Mouse (Mus musculus): Measurements from ENCODE around the gene Fcnb. TPM values are rescaled to one million over a fixed set of nuclear protein-coding genes. Genes with fewer than 3 reads are reported as not detected.
A peak's percentile ranks its signal among the peaks of the same experiment; 100 is the strongest.

Gene Fcnb
- polyA plus RNA-seq, 1 experiment from 2014 or later = not detected

DNA sequence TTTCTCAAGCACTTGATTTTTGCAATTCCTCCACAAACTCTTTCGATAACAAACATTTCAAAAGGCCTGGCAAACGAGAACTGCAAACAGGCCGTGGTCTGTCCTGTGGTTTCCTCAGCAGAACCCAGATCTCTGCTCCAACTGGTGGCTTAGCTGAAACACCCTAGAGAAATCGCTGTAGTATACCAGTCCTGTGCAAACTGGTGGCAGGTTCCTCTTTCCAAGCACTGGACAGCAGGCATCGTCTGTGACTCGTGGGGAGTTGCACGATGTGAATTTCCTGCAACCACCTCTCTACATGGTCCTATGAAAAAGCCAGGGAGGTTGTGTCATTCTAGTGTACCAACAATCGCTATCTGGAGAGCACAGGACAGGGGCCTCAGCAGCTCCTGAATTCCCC lies 7.4 kb upstream of the Fcnb start:
- no peak overlapping the region for H3K9ac ChIP-seq (ENCODE audit: low read depth, low read length)
- no peaks in the 10 kb centered on the region for H3K27me3 ChIP-seq (ENCODE audit: control insufficient read depth, insufficient read depth, low read depth, low read length)
- no peak overlapping the region for H3K27ac ChIP-seq (ENCODE audit: low read length)
- no peaks in the 10 kb centered on the region for H3K36me3 ChIP-seq (ENCODE audit: control insufficient read depth, insufficient read depth, low read length)
- WGBS = 88% methylated on average over 8 of the region's 8 CpGs
- no peak for ATAC-seq
- no peaks in the 10 kb centered on the region for H3K9me3 ChIP-seq (replicated peaks; ENCODE audit: control insufficient read depth, low read length, poor library complexity, severe bottlenecking)
- H3K4me1 ChIP-seq (ENCODE audit: control insufficient read depth, insufficient read depth, low read length) = peaks cover 19% of the 10 kb centered on the region
- H3K4me2 ChIP-seq (ENCODE audit: low read length) = no peak overlapping the region
- no peak overlapping the region for H3K4me3 ChIP-seq (ENCODE audit: low read depth, low read length)

DNA sequence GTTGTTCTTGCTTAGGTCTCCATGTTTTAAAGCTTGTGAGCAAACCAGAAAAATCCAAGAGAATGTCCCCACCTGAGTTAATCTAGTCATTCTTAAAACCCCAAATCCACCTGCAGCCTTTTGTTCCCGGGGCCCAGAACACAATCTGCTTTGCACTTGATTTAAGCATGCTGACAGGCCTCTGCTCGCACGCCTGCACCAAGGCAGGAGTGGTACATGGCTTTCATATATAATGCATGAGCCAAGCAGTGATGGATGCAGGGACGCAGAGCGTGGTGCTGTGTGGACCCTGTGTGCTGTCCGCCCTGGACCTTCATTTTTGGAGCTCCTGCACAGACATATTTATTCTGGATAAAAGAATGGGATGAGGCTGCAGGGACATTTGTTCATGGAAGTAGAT lies 6.4 kb upstream of the Fcnb start:
- ATAC-seq = peak; percentile 88
- H3K4me2 ChIP-seq (ENCODE audit: low read length) = no peak overlapping the region
- peaks cover 19% of the 10 kb centered on the region for H3K4me1 ChIP-seq (ENCODE audit: control insufficient read depth, insufficient read depth, low read length)
- no peaks in the 10 kb centered on the region for H3K27me3 ChIP-seq (ENCODE audit: control insufficient read depth, insufficient read depth, low read depth, low read length)
- H3K9ac ChIP-seq (ENCODE audit: low read depth, low read length) = no peak overlapping the region
- H3K27ac ChIP-seq (ENCODE audit: low read length) = peak overlapping the region; percentile 72
- 37% methylated on average over 6 of the region's 6 CpGs for WGBS
- no peaks in the 10 kb centered on the region for H3K36me3 ChIP-seq (ENCODE audit: control insufficient read depth, insufficient read depth, low read length)
- no peak overlapping the region for H3K4me3 ChIP-seq (ENCODE audit: low read depth, low read length)
- no peaks in the 10 kb centered on the region for H3K9me3 ChIP-seq (replicated peaks; ENCODE audit: control insufficient read depth, low read length, poor library complexity, severe bottlenecking)

DNA sequence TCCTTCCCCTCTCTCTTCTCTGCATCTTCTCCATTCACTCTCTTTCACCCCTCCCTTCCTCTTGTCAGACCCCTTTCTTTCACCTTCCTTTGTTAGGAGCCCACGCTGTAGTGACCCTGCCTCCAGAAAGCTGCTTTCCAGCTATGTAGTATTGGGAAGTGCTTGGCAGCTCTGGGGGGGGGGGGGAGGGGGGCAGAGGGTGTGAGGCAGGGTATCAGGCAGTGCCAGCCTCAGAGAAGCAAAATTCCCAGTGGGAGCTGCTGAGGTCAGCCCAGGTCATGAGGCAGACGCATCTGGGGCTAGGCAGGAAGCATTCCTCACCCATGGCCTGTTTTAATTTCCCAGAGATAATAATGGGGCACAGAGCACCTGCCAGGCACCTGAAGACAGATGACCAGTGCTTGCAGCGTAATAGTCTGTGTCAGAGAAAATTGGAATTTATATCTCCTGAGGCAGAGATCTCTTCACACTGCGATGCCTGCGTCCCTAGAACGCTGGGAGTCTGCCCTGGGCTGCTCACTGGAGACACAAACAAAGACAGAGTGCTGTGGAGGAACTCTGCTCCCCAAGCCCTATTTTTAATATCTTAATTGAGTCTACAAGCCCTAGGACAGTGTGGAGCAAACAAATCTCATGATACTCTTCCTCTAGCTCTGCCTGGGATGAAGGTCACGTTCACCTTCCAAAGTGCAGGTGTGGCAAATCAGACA lies 5.8 kb upstream of the Fcnb start:
- ATAC-seq = peak; percentile 77
- Histone ChIP-seq H3K27me3 (ENCODE audit: control insufficient read depth, insufficient read depth, low read depth, low read length) (no peaks in the 10 kb centered on the region), H3K9ac (ENCODE audit: low read depth, low read length) (no peak overlapping the region), H3K36me3 (ENCODE audit: control insufficient read depth, insufficient read depth, low read length) (no peaks in the 10 kb centered on the region), H3K4me1 (ENCODE audit: control insufficient read depth, insufficient read depth, low read length) (peaks cover 19% of the 10 kb centered on the region), H3K9me3 (replicated peaks; ENCODE audit: control insufficient read depth, low read length, poor library complexity, severe bottlenecking) (no peaks in the 10 kb centered on the region), H3K4me3 (ENCODE audit: low read depth, low read length) (no peak overlapping the region), H3K4me2 (ENCODE audit: low read length) (no peak overlapping the region), H3K27ac (ENCODE audit: low read length) (peak overlapping the region; percentile 72)
- WGBS = 35% methylated on average over 7 of the region's 7 CpGs

DNA sequence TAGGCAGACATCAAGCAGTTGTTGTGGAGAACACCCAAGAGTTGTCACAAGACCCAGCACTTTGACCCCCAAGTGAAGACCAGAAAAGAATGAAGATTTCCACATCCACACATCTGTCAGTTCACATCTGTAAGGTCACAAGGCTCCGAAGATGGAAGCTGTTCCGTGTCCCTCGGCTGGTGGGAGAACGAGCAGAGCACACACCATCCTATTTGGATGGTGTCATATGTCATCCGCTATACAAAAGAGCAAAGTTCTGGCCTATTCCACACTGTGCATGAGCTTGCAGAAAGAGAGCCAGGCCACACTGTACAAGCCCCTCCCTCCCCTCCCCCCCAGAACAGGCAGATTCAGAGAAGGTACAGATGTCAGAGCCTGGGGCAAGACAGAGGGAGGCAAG lies 4.4 kb upstream of the Fcnb start:
- 76% methylated on average over 5 of the region's 5 CpGs for WGBS
- no peaks in the 10 kb centered on the region for H3K9me3 ChIP-seq (replicated peaks; ENCODE audit: control insufficient read depth, low read length, poor library complexity, severe bottlenecking)
- no peak overlapping the region for H3K4me3 ChIP-seq (ENCODE audit: low read depth, low read length)
- no peaks in the 10 kb centered on the region for H3K36me3 ChIP-seq (ENCODE audit: control insufficient read depth, insufficient read depth, low read length)
- H3K9ac ChIP-seq (ENCODE audit: low read depth, low read length) = no peak overlapping the region
- peaks cover 19% of the 10 kb centered on the region for H3K4me1 ChIP-seq (ENCODE audit: control insufficient read depth, insufficient read depth, low read length)
- no peak overlapping the region for H3K4me2 ChIP-seq (ENCODE audit: low read length)
- H3K27ac ChIP-seq (ENCODE audit: low read length) = no peak overlapping the region
- H3K27me3 ChIP-seq (ENCODE audit: control insufficient read depth, insufficient read depth, low read depth, low read length) = no peaks in the 10 kb centered on the region
- ATAC-seq = 0 out of 2 replicates have a peak, but pooled peaks have one; percentile 40

DNA sequence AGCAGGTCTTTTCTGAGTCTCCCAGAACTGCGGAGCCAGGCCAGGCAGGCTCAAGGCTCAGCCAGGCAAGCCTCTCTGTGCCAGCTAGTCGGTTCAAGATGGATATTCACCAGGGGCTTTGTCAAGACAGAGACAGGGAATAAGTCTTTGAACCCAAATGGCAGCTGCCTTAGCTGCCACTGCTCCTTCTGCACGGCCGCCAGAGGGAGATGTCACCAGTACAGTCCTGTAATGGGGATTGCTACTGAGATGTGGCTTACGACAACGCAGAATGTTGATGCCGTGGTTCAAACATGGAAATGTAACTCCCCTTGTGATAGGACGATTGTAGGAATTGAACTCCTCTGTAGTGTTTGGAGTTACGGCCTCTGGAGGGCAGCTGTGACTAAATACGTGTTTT lies 1.4 kb upstream of the Fcnb start:
- Histone ChIP-seq H3K36me3 (ENCODE audit: control insufficient read depth, insufficient read depth, low read length) (no peaks in the 10 kb centered on the region), H3K9me3 (replicated peaks; ENCODE audit: control insufficient read depth, low read length, poor library complexity, severe bottlenecking) (no peaks in the 10 kb centered on the region), H3K4me1 (ENCODE audit: control insufficient read depth, insufficient read depth, low read length) (peaks cover 14% of the 10 kb centered on the region), H3K4me2 (ENCODE audit: low read length) (no peak overlapping the region), H3K4me3 (ENCODE audit: low read depth, low read length) (no peak overlapping the region), H3K27ac (ENCODE audit: low read length) (no peak overlapping the region), H3K9ac (ENCODE audit: low read depth, low read length) (no peak overlapping the region), H3K27me3 (ENCODE audit: control insufficient read depth, insufficient read depth, low read depth, low read length) (no peaks in the 10 kb centered on the region)
- 79% methylated on average over 10 of the region's 10 CpGs for WGBS
- ATAC-seq = no peak

DNA sequence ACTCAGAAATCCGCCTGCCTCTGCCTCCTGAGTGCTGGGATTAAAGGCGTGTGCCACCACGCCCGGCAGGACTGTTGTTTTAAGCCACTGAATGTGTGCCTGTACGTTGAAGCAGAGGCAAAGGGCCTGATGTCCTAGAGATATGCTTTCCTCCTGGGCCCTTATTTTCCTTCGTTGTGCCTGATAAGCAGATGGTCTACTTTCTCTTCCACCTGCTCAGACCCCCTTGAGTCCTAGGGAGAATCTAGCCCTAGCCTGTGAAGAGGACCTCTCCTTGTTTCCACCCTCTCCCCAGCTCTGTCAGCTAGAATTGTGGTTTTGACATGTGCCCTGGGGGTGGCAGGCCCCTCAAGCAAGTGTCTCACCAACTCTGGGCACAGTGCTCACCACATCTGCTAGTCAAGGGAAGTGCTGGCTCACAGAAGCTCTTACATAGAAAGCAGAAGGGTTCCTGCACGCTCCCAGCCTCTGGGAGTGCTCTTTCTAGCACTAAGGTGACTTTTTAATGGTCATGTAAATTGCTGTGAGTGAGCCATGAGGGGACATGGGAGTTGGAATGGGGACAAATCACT lies 9.0 kb downstream of the Fcnb start:
- no peaks in the 10 kb centered on the region for H3K36me3 ChIP-seq (ENCODE audit: control insufficient read depth, insufficient read depth, low read length)
- no peaks in the 10 kb centered on the region for H3K9me3 ChIP-seq (replicated peaks; ENCODE audit: control insufficient read depth, low read length, poor library complexity, severe bottlenecking)
- 85% methylated on average over 7 of the region's 7 CpGs for WGBS
- H3K27me3 ChIP-seq (ENCODE audit: control insufficient read depth, insufficient read depth, low read depth, low read length) = no peaks in the 10 kb centered on the region
- H3K4me3 ChIP-seq (ENCODE audit: low read depth, low read length) = no peak overlapping the region
- H3K9ac ChIP-seq (ENCODE audit: low read depth, low read length) = no peak overlapping the region
- no peak overlapping the region for H3K4me2 ChIP-seq (ENCODE audit: low read length)
- no peaks in the 10 kb centered on the region for H3K4me1 ChIP-seq (ENCODE audit: control insufficient read depth, insufficient read depth, low read length)
- ATAC-seq = no peak
- H3K27ac ChIP-seq (ENCODE audit: low read length) = no peak overlapping the region

DNA sequence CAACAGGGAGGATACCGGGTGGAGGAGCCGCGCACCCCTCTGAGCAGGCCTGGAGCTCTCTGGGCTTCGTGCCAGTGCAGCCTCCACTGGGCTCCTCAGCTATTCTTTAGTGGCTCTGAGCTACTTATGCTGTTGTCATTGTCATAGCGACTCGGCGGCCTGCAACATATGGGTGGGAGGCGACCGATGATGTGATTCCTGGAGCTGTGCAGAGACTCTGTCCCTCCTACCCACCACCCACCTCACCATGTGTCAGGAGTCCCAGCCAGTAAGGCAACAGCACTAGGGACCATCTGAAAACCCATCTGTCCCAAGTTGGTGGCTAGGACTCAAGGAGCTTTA lies 16.2 kb downstream of the Fcnb start:
- Histone ChIP-seq H3K27ac (ENCODE audit: low read length) (no peak overlapping the region), H3K9me3 (replicated peaks; ENCODE audit: control insufficient read depth, low read length, poor library complexity, severe bottlenecking) (no peaks in the 10 kb centered on the region), H3K4me2 (ENCODE audit: low read length) (no peak overlapping the region), H3K36me3 (ENCODE audit: control insufficient read depth, insufficient read depth, low read length) (no peaks in the 10 kb centered on the region), H3K9ac (ENCODE audit: low read depth, low read length) (no peak overlapping the region), H3K4me1 (ENCODE audit: control insufficient read depth, insufficient read depth, low read length) (0 out of 2 replicates have a peak, but pooled peaks cover 4% of the 10 kb centered on the region), H3K27me3 (ENCODE audit: control insufficient read depth, insufficient read depth, low read depth, low read length) (no peaks in the 10 kb centered on the region), H3K4me3 (ENCODE audit: low read depth, low read length) (no peak overlapping the region)
- WGBS = 46% methylated on average over 9 of the region's 9 CpGs
- ATAC-seq = peak; percentile 28

DNA sequence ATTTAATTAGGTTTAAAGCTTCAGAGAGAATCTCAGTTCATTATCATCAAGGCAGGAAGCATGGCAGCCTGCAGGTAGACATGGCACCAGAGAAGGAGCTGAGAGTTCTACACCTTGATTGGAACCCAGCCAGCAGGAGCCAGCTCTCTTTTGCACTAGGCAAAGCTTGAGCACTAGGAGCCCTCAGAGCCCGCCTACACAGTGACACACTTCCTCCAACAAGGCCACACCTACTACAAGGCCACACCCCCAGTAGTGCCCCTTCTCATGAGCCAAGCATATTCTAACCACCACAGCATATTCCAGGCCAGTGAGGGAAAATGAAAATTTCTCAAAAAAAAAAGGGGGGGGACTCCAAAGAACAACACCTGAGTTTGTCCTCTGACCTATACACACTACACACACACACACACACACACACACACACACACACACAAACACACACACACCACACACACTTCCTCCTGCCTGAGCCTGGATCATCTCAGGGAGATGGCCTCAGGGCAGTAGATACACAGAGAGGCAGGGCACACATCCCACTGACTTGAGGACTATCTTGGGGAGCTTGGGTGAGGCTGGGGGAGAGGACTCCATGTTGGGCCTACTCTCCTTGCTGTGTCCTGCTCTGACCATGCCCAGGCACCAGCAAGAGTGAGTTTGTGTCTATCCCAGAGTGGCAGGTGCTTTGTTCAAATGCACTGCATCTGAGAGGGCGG lies 16.7 kb downstream of the Fcnb start:
- no peak for ATAC-seq
- H3K27ac ChIP-seq (ENCODE audit: low read length) = peak overlapping the region; percentile 66
- 75% methylated on average over 2 of the region's 2 CpGs for WGBS

DNA sequence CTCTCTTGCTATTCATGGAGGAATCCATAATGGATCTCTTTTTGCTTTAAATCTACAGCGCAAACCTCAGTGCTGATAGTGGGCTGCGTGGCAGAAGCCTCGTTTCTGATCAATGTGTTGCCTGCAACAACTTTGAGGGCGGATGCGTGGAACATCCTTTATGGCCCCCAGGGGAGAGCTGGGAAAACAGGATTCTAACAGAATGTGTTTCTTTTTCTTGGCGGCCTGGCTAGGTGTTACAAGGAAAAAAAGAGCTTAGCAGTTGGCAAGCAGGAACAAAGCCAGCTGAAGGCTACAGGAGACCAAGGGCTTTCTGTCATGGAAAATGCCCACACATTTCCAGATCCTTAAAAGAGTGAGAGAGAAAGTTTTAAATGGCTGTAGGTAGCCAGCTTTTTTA lies 17.5 kb downstream of the Fcnb start:
- no peak overlapping the region for H3K4me3 ChIP-seq (ENCODE audit: low read depth, low read length)
- no peaks in the 10 kb centered on the region for H3K27me3 ChIP-seq (ENCODE audit: control insufficient read depth, insufficient read depth, low read depth, low read length)
- no peak overlapping the region for H3K9ac ChIP-seq (ENCODE audit: low read depth, low read length)
- H3K4me2 ChIP-seq (ENCODE audit: low read length) = no peak overlapping the region
- H3K36me3 ChIP-seq (ENCODE audit: control insufficient read depth, insufficient read depth, low read length) = no peaks in the 10 kb centered on the region
- 0 out of 2 replicates have a peak, but pooled peaks cover 4% of the 10 kb centered on the region for H3K4me1 ChIP-seq (ENCODE audit: control insufficient read depth, insufficient read depth, low read length)
- no peak for ATAC-seq
- 55% methylated on average over 6 of the region's 6 CpGs for WGBS
- H3K27ac ChIP-seq (ENCODE audit: low read length) = peak overlapping the region; percentile 66
- no peaks in the 10 kb centered on the region for H3K9me3 ChIP-seq (replicated peaks; ENCODE audit: control insufficient read depth, low read length, poor library complexity, severe bottlenecking)

More for the DNA sequence above, 16.7 kb downstream of the Fcnb start:
- no peaks in the 10 kb centered on the region for H3K27me3 ChIP-seq (ENCODE audit: control insufficient read depth, insufficient read depth, low read depth, low read length)
- H3K9ac ChIP-seq (ENCODE audit: low read depth, low read length) = no peak overlapping the region
- no peaks in the 10 kb centered on the region for H3K36me3 ChIP-seq (ENCODE audit: control insufficient read depth, insufficient read depth, low read length)
- no peak overlapping the region for H3K4me3 ChIP-seq (ENCODE audit: low read depth, low read length)
- no peaks in the 10 kb centered on the region for H3K9me3 ChIP-seq (replicated peaks; ENCODE audit: control insufficient read depth, low read length, poor library complexity, severe bottlenecking)
- 0 out of 2 replicates have a peak, but pooled peaks cover 4% of the 10 kb centered on the region for H3K4me1 ChIP-seq (ENCODE audit: control insufficient read depth, insufficient read depth, low read length)
- H3K4me2 ChIP-seq (ENCODE audit: low read length) = no peak overlapping the region

All from midbrain, embryonic 16.5 days (tissue).